Mouse (Mus musculus) cortical plate, adult 2 months (tissue): ENCODE results near the gene D830030K20Rik.
"Not testable (repeated sequence)": the region's sequence is repeated elsewhere in the genome, so short reads cannot be mapped to it uniquely, and the experiment has no call there.

Experiments used
- CTCF ChIP-seq: fragments of 200-500 bp; IDR thresholded peaks from 2 replicates; pipeline ENCODE4 v1.5.1; 2011; ENCODE audit warnings: mild to moderate bottlenecking, control low read depth, low read length; ENCODE audit not compliant: insufficient read depth; ENCODE audit errors: extremely low read depth
- POLR2A ChIP-seq: fragments of 200-500 bp; IDR thresholded peaks from 2 replicates; pipeline ENCODE4 v1.6.1; 2011; ENCODE audit warnings: mild to moderate bottlenecking, low read length, control low read depth; ENCODE audit not compliant: insufficient read depth; ENCODE audit errors: extremely low read depth

GRCm38 (mm10) chr14:3187955-3188354 is 20.3 kb upstream of the D830030K20Rik start, which contains the start of gene Gm5795:
- TF ChIP-seq CTCF, POLR2A: not testable (repeated sequence)
